Mouse (Mus musculus) kidney, embryonic 14.5 days (tissue): ENCODE results near the gene Plxna4. TPM values are rescaled to one million over a fixed set of nuclear protein-coding genes. Genes with fewer than 3 reads are reported as not detected.
A peak's percentile ranks its signal among the peaks of the same experiment; 100 is the strongest.

Experiments used
- ATAC-seq: fragments of 200-750 bp; cut with Nextera tagmentation; 2 replicates; pipeline ENCODE4 v1.8.0; 2017; ENCODE audit warnings: moderate number of reproducible peaks, mild to moderate bottlenecking, moderate TSS enrichment, moderate library complexity; ENCODE audit not compliant: low FRiP score, low TSS enrichment
- H3K27ac ChIP-seq: fragments of 300-500 bp; sonication (generic); 2 replicates; pipeline ENCODE4 v1.5.1; 2014; ENCODE audit warnings: low read depth, mild to moderate bottlenecking, low read length, moderate library complexity, mixed read lengths
- H3K27me3 ChIP-seq: fragments of 300-500 bp; sonication (generic); 2 replicates; pipeline ENCODE4 v1.6.1; 2014; ENCODE audit warnings: mild to moderate bottlenecking, low read length; ENCODE audit not compliant: control insufficient read depth, insufficient read depth
- H3K36me3 ChIP-seq: fragments of 300-500 bp; sonication (generic); 2 replicates; pipeline ENCODE4 v1.6.1; 2014; ENCODE audit warnings: low read length, mixed read lengths; ENCODE audit not compliant: control insufficient read depth, insufficient read depth
- H3K4me1 ChIP-seq: fragments of 300-500 bp; sonication (generic); 2 replicates; pipeline ENCODE4 v1.6.1; 2014; ENCODE audit warnings: low read length, mixed read lengths; ENCODE audit not compliant: control insufficient read depth, insufficient read depth
- H3K4me2 ChIP-seq: fragments of 300-500 bp; sonication (generic); replicated peaks from 2 replicates; pipeline ENCODE4 v1.6.1; 2014; ENCODE audit warnings: low read depth, mild to moderate bottlenecking, low read length
- H3K4me3 ChIP-seq: fragments of 300-500 bp; sonication (generic); 2 replicates; pipeline ENCODE4 v1.5.1; 2014; ENCODE audit warnings: mild to moderate bottlenecking, low read length
- H3K9ac ChIP-seq: fragments of 300-500 bp; sonication (generic); 2 replicates; pipeline ENCODE4 v1.6.1; 2014; ENCODE audit warnings: low read depth, mild to moderate bottlenecking, low read length, moderate library complexity
- H3K9me3 ChIP-seq: fragments of 300-500 bp; sonication (generic); 2 replicates; pipeline ENCODE4 v1.6.1; 2016; ENCODE audit warnings: low read length; ENCODE audit not compliant: control insufficient read depth
- WGBS: fragments of 180-500 bp; shearing (Covaris S2); extraction: QIAGEN DNeasy Blood & Tissue Kit; methylation state at CpG from one replicate; pipeline ENCODE4 v1.1.7; 2014; 5-methylcytosine and 5-hydroxymethylcytosine counted together
- polyA plus RNA-seq: library from polyadenylated mRNA; unstranded; fragments of >200 nt; fragmentation: Nextera tagmentation; extraction: Ambion mirVana; gene quantifications from 2 replicates; pipeline ENCODE4 v1.2.1, GENCODE M21; 2014

Plxna4 gene
- polyA plus RNA-seq, 1 experiment from 2014 or later: 1.2 TPM

GRCm38 (mm10) chr6:32373931-32374361 lies 214.0 kb downstream of the Plxna4 start:
- Histone ChIP-seq H3K36me3 (no peaks in the 10 kb centered on the region), H3K9ac (no peak overlapping the region), H3K9me3 (no peaks in the 10 kb centered on the region), H3K27ac (no peak overlapping the region), H3K4me1 (no peaks in the 10 kb centered on the region), H3K4me2 (no peak overlapping the region), H3K27me3 (0 out of 2 replicates have a peak, but pooled peaks cover 3% of the 10 kb centered on the region), H3K4me3 (no peak overlapping the region)
- WGBS: 76% methylated on average over 8 of the region's 8 CpGs
- ATAC-seq: no peak

GRCm38 (mm10) chr6:32369092-32369491 lies 218.9 kb downstream of the Plxna4 start:
- WGBS: 81% methylated on average over 3 of the region's 3 CpGs
- no peak overlapping the region for H3K27ac ChIP-seq

GRCm38 (mm10) chr6:32368408-32368807 lies 219.6 kb downstream of the Plxna4 start:
- no peak for ATAC-seq
- Histone ChIP-seq H3K9ac (no peak overlapping the region), H3K27me3 (no peaks in the 10 kb centered on the region), H3K4me1 (no peaks in the 10 kb centered on the region), H3K4me2 (no peak overlapping the region), H3K9me3 (no peaks in the 10 kb centered on the region), H3K27ac (no peak overlapping the region), H3K4me3 (no peak overlapping the region), H3K36me3 (no peaks in the 10 kb centered on the region)
- 76% methylated on average over 4 of the region's 4 CpGs for WGBS

More at GRCm38 (mm10) chr6:32369092-32369491, 218.9 kb downstream of the Plxna4 start:
- Histone ChIP-seq H3K36me3 (no peaks in the 10 kb centered on the region), H3K4me1 (no peaks in the 10 kb centered on the region), H3K9me3 (no peaks in the 10 kb centered on the region), H3K9ac (no peak overlapping the region), H3K4me2 (no peak overlapping the region), H3K4me3 (no peak overlapping the region), H3K27me3 (no peaks in the 10 kb centered on the region)
- ATAC-seq: no peak

- no peak overlapping the region for H3K27ac ChIP-seq
- peaks cover 2% of the 10 kb centered on the region; the same call in 1 of the 2 replicates for H3K4me1 ChIP-seq
- H3K36me3 ChIP-seq: no peaks in the 10 kb centered on the region
- ATAC-seq: no peak
- no peak overlapping the region for H3K9ac ChIP-seq
- H3K4me2 ChIP-seq: no peak overlapping the region
- H3K4me3 ChIP-seq: no peak overlapping the region
- 90% methylated on average over 5 of the region's 5 CpGs for WGBS
- no peaks in the 10 kb centered on the region for H3K9me3 ChIP-seq
- no peaks in the 10 kb centered on the region for H3K27me3 ChIP-seq
These were observed 223.1 kb downstream of the Plxna4 start for GRCm38 (mm10) chr6:32364933-32365332.

- no peaks in the 10 kb centered on the region for H3K36me3 ChIP-seq
- no peak overlapping the region for H3K27ac ChIP-seq
- H3K4me1 ChIP-seq: peaks cover 6% of the 10 kb centered on the region; the same call in 1 of the 2 replicates
- H3K9ac ChIP-seq: no peak overlapping the region
- H3K4me3 ChIP-seq: no peak overlapping the region
- no peak for ATAC-seq
- H3K27me3 ChIP-seq: no peaks in the 10 kb centered on the region
- 82% methylated on average over 7 of the region's 7 CpGs for WGBS
- no peaks in the 10 kb centered on the region for H3K9me3 ChIP-seq
- no peak overlapping the region for H3K4me2 ChIP-seq
These were observed 224.4 kb downstream of the Plxna4 start for GRCm38 (mm10) chr6:32363489-32364068.

- Histone ChIP-seq H3K4me3 (no peak overlapping the region), H3K4me1 (peaks cover 6% of the 10 kb centered on the region; the same call in 1 of the 2 replicates), H3K27ac (no peak overlapping the region), H3K36me3 (no peaks in the 10 kb centered on the region), H3K4me2 (no peak overlapping the region), H3K9ac (no peak overlapping the region), H3K9me3 (no peaks in the 10 kb centered on the region), H3K27me3 (no peaks in the 10 kb centered on the region)
- WGBS: 91% methylated on average over 4 of the region's 4 CpGs
- no peak for ATAC-seq
These were observed 225.6 kb downstream of the Plxna4 start for GRCm38 (mm10) chr6:32362421-32362820.

GRCm38 (mm10) chr6:32359675-32360074 lies 228.3 kb downstream of the Plxna4 start:
- peak; percentile 39; the same call in 1 of the 2 replicates for ATAC-seq
- Histone ChIP-seq H3K9me3 (no peaks in the 10 kb centered on the region), H3K4me1 (peaks cover 6% of the 10 kb centered on the region; the same call in 1 of the 2 replicates), H3K4me2 (no peak overlapping the region), H3K36me3 (no peaks in the 10 kb centered on the region), H3K27me3 (no peaks in the 10 kb centered on the region), H3K4me3 (no peak overlapping the region), H3K9ac (no peak overlapping the region), H3K27ac (no peak overlapping the region)
- WGBS: 26% methylated on average over 3 of the region's 3 CpGs

GRCm38 (mm10) chr6:32357497-32357896 lies 230.5 kb downstream of the Plxna4 start:
- Histone ChIP-seq H3K4me2 (no peak overlapping the region), H3K4me3 (no peak overlapping the region), H3K4me1 (peaks cover 6% of the 10 kb centered on the region; the same call in 1 of the 2 replicates), H3K9ac (no peak overlapping the region), H3K9me3 (no peaks in the 10 kb centered on the region), H3K36me3 (no peaks in the 10 kb centered on the region), H3K27me3 (no peaks in the 10 kb centered on the region), H3K27ac (no peak overlapping the region)
- 82% methylated on average over 5 of the region's 5 CpGs for WGBS
- ATAC-seq: no peak

GRCm38 (mm10) chr6:32355559-32355958 lies 232.4 kb downstream of the Plxna4 start:
- H3K4me1 ChIP-seq: peaks cover 6% of the 10 kb centered on the region; the same call in 1 of the 2 replicates
- H3K9ac ChIP-seq: no peak overlapping the region
- H3K27me3 ChIP-seq: no peaks in the 10 kb centered on the region
- no peak overlapping the region for H3K4me3 ChIP-seq
- no peaks in the 10 kb centered on the region for H3K9me3 ChIP-seq
- H3K4me2 ChIP-seq: no peak overlapping the region
- ATAC-seq: no peak
- no peak overlapping the region for H3K27ac ChIP-seq
- no peaks in the 10 kb centered on the region for H3K36me3 ChIP-seq
- 74% methylated on average over 4 of the region's 4 CpGs for WGBS
